Mouse (Mus musculus): ENCODE results near the gene Arhgef15. TPM values are rescaled to one million over a fixed set of nuclear protein-coding genes. Genes with fewer than 3 reads are reported as not detected.
"Not testable (repeated sequence)": the region's sequence is repeated elsewhere in the genome, so short reads cannot be mapped to it uniquely, and the experiment has no call there.

The Arhgef15 gene
- total RNA-seq, 1 experiment from 2014 or later, result not detected

DNA sequence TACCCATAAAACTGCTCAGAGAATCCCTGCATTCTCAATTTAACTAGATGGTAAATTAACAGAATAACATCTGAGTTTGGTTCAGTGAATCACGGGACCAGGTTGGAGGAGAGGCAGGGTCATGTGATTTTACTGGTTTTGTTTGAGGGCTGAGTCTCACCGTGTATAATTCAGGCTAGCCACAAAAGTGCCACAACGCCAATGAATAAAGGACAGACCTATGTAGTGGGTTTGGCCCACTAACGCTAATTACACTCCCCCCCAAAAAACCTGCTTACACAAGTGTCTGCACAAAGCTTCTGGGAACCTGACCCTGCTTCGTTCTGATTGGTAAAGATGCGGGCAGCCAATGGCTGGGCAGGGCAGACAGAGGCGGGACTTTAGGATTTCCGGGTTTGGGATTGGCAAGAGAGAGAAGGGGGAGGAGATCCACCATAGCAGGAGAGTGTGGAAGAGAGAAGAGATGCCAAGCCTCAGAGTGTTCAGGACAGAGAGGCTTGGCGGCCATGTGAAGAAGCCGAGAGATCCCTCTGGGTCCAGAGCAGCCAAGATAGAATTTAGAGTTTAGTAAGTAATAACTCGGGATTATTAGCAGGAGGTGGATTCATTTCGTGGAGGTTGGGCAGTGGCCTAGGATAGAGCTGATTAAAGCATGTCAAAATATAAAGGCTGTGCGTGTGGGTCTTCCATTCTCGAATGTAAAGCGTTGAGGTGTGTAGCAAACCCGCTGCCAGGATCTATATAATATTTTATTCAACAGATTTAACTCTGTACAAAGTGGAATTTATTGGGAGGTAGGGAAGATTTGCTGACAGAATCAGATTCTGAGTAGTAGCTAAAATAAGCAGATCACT lies 17.6 kb downstream of the Arhgef15 start:
- peak; percentile 91 for ATAC-seq (ENCODE audit: extremely low read depth, insufficient number of reproducible peaks, low FRiP score, poor library complexity, severe bottlenecking)

DNA sequence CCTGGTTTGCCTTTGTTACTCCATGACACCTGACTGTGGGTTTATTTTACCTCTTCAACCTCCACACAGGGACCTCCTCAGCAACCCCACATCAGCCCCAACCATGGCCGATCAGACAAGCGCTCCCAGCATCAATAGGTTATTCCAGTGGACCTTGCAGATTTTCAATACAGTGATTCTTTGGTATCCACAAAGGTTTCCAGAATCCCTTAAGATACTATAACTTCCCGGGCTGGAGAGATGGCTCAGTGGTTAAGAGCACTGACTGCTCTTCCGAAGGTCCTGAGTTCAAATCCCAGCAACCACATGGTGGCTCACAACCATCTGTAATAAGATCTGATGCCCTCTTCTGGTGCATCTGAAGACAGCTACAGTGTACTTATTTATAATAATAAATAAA lies 20.3 kb downstream of the Arhgef15 start:
- not testable (repeated sequence) for ATAC-seq (ENCODE audit: extremely low read depth, insufficient number of reproducible peaks, low FRiP score, poor library complexity, severe bottlenecking)

DNA sequence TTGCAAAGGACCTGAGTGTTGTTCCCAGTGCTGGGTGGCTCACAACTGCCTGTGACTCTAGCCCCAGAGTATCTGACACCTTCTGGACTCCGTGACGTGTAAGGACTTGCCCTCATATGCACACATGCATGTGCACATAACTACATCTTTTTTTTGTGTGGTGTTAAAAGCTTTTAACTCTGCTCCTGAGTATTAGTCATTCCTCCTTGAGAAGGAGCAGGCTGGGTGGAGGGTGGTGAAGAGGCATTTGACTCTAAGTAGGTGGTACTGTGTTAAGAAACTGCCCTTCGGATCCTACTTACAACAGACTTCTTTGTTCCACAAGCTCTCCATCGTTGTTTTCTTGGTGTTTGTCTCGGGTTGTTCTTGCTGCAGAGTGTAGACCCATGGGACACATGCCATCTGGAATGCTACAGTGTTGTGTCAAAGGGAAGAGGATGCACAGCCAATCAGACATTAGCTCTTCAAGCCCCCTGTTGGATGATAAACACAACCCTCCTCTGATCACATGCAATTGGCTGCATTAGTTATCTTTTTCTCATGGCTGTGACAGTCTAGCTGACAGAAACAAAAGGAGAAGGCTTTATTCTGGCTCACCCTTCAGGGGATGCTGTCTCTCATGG lies 23.3 kb downstream of the Arhgef15 start:
- ATAC-seq (ENCODE audit: extremely low read depth, insufficient number of reproducible peaks, low FRiP score, poor library complexity, severe bottlenecking), result 0 out of 2 replicates have a peak, but pooled peaks have one; percentile 23

DNA sequence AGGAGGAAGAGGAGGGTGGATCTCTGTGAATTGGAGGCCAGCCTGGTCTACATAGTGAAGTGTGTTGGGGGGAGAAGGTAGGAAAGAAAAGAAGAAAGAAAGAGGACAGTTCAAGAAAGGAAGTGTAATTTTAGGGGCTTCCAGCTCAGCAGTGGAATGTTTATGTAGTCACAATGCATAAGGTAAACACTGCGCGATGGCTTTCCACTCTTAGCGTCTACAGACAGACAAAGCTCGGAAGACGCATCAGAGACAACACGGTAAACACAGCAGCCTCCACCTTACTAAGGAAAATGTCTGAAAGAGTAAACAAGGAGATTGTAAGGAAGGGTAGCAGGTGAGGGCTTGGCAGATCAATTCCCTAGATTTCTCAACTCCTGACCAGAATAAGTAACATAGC lies 27.3 kb downstream of the Arhgef15 start:
- ATAC-seq (ENCODE audit: extremely low read depth, insufficient number of reproducible peaks, low FRiP score, poor library complexity, severe bottlenecking), result no peak

DNA sequence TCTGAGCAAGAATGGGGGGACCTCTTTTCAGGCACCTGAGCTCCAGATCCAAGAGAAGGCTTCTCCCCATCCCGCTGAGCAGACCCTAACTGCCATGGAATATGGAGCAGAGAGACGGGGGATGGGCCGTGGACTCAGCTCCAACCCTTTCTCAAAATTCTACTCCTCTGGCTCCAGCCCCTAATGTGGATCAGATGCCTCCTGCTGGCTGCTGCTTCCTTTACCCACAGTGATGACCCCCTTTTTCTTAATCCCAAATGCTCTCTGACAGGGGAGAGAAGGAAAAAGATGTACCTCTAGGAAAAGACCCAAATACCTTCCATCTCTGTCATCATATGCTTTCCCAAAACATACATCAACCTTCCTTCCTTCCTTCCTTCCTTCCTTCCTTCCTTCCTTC lies 30.3 kb downstream of the Arhgef15 start, which contains the start of gene Odf4:
TSS of gene Odf4 (minus strand) at position 101 of the 400 bp plus-strand sequence.
- no peak for ATAC-seq (ENCODE audit: extremely low read depth, insufficient number of reproducible peaks, low FRiP score, poor library complexity, severe bottlenecking)

DNA sequence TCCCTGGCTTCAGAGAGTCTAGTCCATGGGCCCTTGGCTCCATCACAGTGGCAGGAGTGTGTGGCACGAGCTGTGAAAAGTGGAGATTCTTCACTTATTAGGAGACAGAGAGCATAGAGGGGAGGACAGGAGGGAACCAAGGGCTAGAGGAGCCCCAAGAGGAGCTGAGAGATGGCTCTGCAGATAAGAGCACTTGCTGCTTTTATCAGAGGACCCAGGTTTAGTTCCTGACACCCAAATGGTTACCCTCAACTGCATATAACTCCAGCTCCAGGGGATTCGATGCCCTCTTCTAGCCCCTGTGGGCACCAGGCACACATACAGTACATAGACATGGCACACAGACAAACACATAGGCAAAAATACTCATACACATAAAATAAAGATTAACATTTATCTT lies 32.5 kb downstream of the Arhgef15 start:
- ATAC-seq (ENCODE audit: extremely low read depth, insufficient number of reproducible peaks, low FRiP score, poor library complexity, severe bottlenecking), result no peak

DNA sequence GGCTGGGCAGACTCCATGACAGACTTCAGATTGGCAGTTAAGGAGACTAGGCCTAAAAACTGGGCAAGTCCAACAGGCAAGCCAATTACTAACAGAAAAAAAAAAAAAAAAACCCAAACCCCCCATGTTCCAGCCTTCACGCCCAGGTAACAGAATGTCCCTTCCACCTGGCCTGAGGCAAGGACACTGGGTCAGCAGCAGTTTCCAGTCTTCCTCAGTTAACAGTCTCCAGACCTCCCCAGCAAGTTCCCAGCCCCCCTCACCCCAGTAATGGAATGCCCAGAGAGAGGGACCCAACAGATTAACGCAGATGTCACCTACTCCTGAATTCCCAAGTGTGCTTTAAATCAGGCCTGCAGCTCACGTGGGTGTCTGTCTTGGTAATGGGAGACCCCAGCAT lies 34.1 kb downstream of the Arhgef15 start:
- no peak for ATAC-seq (ENCODE audit: extremely low read depth, insufficient number of reproducible peaks, low FRiP score, poor library complexity, severe bottlenecking)

DNA sequence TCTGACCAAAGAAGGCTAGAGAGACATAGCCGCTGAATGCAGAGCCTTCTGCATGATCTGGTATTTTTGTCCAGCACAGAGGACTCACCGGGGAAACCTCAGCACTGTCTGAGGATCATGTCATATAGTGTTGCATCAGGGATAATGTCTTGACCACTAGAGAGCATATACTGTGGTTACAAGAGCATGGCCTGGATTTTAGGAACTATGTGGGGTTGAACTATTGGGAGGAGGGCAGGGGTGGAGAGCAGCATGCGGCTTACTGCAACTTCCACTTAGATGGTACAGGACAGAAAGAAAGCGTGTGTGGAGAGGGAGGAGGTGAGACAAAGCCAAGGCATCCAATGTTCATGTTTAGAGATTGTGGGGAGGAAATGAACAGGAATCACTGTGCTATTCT lies 42.7 kb downstream of the Arhgef15 start:
- ATAC-seq (ENCODE audit: extremely low read depth, insufficient number of reproducible peaks, low FRiP score, poor library complexity, severe bottlenecking), result no peak

DNA sequence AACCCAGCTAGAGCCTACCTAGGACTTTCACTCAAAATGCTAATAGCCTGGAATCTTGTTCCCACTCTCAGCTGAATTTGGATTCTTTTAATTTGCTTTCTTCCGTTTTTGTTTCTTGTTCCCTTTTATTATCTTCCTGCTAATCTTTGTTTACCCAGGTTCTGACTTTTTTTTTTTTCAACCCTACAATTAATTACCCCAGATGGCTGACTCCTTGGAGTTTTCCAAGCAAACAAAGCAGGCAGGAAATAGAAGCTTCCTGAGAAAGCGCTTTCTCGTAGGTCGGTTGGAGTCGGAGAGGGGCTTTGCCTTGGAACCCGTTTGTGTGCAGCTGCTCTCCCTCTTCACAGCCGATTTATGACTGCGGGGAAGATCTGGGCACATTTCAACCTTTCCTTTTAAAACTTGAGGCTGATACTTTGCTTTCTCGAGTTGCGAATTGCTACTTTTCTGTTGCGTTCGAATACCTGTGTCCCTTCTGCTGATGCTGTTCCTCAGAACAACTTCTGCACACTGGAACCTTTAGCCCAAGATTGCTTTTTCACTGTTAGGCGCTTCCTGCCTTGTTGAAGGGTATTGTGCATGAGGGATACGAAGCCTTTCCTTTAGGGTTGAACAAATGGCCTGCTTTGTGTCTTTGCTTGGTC lies 45.6 kb downstream of the Arhgef15 start:
- no peak for ATAC-seq (ENCODE audit: extremely low read depth, insufficient number of reproducible peaks, low FRiP score, poor library complexity, severe bottlenecking)

DNA sequence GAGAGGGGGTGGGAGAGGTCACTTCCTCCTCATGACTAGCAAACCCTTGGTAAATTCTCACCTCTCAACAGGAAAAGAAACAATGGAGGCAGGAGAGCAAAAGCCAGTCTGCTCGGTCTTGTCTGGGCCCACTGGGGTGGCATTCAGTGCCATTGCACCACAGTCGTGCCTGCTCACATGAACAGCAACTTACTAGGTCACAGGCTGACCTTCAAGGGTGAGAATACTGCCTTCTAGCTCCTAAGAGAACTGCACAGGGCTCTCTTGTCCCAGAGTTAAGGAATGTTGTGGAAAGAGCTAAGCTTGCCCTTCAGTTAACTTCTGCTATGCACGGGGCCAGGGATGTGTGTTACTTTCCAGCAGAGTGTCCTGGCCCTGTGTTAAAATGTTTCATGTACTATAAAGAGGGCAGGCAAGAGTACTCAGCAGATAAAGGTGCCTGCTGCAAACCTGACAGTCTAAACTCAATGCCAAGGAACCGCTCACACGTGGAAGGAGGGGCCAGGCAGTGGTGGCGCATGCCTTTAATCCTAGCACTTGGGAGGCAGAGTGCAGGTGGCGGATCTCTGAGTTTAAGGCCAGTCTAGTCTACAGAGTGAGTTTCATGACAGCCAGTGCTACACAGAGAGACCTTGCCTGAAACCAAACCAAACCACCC lies 48.3 kb downstream of the Arhgef15 start:
- ATAC-seq (ENCODE audit: extremely low read depth, insufficient number of reproducible peaks, low FRiP score, poor library complexity, severe bottlenecking), result no peak

DNA sequence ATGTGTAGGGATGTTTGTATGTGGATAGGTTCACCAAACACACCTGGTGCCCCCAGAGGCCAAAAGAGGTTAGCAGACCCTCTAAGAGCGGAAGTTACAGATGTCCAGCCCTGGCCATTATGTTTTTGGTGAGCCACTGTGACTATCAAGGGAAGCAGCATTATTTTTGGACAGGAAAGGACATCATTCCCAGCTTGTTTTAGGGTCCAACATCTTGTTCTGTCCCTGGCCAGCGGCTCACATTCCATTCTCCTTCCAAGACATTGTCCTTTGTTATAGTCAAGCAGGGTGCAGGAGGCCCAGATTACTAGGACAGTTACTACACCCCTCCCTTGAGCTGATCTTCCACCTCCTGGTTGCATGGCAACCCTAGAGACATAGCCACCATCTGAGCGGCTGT lies 50.0 kb downstream of the Arhgef15 start:
- no peak for ATAC-seq (ENCODE audit: extremely low read depth, insufficient number of reproducible peaks, low FRiP score, poor library complexity, severe bottlenecking)

DNA sequence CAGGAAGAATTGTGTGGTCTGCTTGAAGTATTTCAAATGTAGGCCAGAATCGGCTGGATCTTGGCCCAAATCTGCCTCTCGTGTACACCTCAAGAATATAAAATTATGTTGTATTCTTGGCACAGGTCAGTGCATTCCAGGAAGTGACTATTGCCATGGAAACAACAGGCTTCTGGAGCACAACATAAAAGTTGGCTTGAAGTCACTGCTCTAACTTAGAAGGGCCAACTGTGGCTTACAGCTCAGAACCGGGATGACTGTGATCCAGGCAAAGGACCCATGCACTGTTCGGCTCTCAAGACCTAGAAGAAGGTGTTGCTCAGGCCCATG lies 50.9 kb downstream of the Arhgef15 start:
- no peak for ATAC-seq (ENCODE audit: extremely low read depth, insufficient number of reproducible peaks, low FRiP score, poor library complexity, severe bottlenecking)

DNA sequence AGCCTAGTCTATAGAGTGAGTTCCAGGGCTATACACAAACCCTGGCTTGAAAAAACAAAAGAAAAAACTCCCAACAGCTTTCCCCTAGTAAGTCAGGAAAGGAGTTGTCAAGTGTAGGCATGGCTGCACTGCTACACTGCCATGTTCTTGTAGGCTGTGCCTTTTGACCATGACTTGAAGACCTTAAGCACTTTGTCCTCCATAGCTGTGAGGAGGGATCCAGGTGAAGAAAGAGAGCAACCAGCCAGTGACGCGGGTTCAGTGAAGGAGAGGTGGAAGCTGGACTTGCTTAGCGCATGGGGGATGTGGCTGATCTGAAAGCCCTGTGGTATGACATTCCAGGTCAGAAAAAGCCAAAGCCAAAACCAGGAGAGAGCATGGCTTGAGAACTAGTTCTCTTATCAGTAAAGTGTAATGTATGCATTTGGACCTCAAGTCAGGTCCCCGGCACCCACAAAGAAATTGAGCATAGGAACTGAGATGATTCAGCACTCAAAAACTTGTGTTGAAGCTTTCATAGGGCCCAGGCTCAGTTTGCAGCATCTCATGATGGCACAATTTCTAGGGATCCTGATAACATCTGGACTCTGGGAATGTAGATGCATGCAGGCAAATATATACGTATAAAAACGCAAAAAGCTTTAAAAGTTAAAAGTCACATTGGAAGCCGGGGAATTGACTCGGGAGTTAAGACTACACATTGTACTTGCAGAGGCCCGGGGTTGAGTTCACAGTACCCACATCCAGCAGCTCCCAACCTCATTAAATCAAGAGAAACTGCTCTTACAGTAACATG lies 51.4 kb downstream of the Arhgef15 start:
- ATAC-seq (ENCODE audit: extremely low read depth, insufficient number of reproducible peaks, low FRiP score, poor library complexity, severe bottlenecking), result no peak

DNA sequence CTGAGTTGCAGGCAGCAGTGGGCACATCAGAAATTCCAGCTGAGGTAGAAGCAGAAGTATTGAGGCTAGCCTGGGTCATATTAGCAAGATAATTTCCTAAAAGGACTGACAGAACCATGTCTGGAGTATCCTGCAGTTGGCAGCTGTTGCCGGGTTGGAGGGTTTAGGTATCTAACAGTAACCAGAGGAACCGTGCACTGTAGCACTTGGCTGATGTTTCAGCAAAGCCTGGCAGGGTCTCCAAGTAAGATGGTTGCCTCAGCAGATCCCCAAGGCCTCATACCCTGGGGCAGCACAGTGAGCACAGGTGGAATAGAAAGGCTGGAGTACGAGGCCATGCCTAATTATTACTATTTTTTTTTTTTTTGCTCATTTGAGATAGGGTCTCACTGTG lies 52.1 kb downstream of the Arhgef15 start:
- ATAC-seq (ENCODE audit: extremely low read depth, insufficient number of reproducible peaks, low FRiP score, poor library complexity, severe bottlenecking), result no peak

DNA sequence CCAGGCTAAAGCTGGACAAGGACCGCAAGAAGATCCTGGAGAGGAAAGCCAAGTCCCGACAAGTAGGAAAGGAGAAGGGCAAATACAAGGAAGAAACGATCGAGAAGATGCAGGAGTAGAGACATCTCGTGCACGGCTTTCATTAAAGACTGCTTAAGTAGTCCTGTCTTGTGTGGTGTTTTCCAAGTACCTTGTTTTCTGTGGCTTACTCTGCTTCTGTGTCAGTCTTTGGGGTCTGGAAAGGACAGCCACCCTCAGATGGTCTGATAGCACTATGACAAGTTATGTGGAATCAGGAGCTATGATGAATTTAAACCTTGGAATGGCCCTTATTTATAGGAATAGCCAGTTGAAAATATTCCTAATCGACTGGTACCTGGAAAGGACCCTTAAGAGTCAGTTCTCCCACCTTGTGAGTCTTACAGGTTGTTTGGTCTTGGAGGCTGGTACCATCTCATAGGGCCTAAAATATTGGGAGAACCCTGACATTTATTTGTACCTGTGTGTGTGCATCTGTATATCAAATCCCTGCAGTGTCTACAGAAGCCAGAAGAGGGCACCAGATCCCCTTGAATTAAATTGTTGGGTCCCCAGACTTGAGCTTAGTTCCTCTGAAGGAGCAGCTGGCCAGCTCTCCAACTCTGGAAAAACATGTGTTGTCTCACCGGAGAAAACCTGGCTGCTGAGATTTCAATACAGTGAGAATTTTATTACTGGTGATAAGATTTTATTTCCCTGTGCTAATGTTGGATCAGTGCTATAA lies 52.7 kb downstream of the Arhgef15 start:
- ATAC-seq (ENCODE audit: extremely low read depth, insufficient number of reproducible peaks, low FRiP score, poor library complexity, severe bottlenecking), result no peak

DNA sequence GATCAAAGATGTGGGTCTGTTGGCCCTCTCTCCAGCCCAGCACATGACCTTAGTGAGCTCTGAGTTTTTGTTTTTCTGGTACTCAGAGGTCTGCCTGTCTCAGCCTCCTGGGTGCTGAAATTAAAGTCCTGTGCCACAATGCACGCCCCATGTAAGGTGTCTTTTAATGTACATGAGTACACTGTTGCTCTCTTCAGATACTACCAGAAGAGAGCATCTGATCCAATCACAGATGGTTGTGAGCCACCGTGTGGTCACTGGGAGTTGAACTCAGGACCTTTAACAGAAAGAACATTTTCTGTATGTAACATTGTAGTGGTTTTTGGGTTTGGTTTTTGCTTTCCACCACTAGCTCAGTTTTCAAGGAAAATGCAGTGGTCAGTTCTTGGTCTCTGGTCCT lies 53.5 kb downstream of the Arhgef15 start:
- no peak for ATAC-seq (ENCODE audit: extremely low read depth, insufficient number of reproducible peaks, low FRiP score, poor library complexity, severe bottlenecking)

DNA sequence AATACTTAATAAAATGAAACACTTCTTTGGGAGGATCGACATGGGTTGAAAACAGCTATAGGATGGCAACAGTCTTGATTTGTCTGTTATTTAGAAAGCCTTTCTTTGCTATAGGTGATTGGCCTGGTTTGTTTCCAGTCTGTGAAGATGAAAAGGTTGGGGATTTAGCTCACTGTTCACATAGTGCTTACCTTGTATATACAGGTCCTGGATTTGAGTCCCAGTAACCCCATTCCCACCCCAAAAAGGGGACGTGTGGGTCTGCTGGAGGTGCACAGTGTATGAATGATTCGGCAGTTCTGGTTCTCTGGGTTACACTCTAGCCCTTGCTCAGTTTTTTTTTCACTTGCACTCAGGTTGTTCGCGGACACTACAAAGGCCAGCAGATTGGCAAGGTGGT lies 54.5 kb downstream of the Arhgef15 start:
- ATAC-seq (ENCODE audit: extremely low read depth, insufficient number of reproducible peaks, low FRiP score, poor library complexity, severe bottlenecking), result no peak

DNA sequence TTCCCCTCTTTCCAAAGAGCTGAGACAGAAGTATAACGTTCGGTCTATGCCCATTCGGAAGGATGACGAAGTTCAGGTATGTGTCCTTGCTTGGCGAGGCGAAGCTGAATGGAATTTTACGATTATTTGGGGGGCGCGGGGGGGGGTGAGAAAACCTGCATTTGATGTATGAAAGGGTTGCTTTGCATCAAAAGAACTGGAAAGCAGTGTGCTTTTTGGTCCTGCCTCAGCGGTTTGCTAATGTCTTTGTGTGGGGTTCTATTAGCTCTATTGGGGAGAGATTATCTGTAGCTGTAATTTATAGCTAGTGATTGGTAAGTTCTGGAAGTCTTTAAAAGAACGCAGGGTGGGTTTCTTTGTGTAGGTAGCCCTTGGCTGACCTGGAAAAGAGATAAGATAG lies 54.9 kb downstream of the Arhgef15 start:
- ATAC-seq (ENCODE audit: extremely low read depth, insufficient number of reproducible peaks, low FRiP score, poor library complexity, severe bottlenecking), result no peak
